Mouse (Mus musculus) bone marrow, adult 2 months (tissue): ENCODE results near the gene Fuom.

Source experiments
- CTCF ChIP-seq: fragments of 200-500 bp; IDR thresholded peaks from 2 replicates; pipeline ENCODE4 v1.5.1; 2011; ENCODE audit warnings: low read length, control low read depth; ENCODE audit not compliant: control insufficient read depth, insufficient read depth
- POLR2A ChIP-seq: fragments of 200-500 bp; IDR thresholded peaks from 2 replicates; pipeline ENCODE4 v1.6.1; 2011; ENCODE audit warnings: low read depth, mild to moderate bottlenecking, control low read depth, low read length, borderline replicate concordance; ENCODE audit not compliant: control insufficient read depth

- no peak for TF ChIP-seq POLR2A
- peak; percentile 90 for TF ChIP-seq CTCF
Measured at GRCm38 (mm10) chr7:140141350-140141749, 39.1 kb upstream of the Fuom start.
